Mouse (Mus musculus) kidney, embryonic 15.5 days (tissue): ENCODE measurements around the gene Scamp1. TPM values are rescaled to one million over a fixed set of nuclear protein-coding genes. Genes with fewer than 3 reads are reported as not detected.
A peak's percentile ranks its signal among the peaks of the same experiment; 100 is the strongest.

Experiments used
- ATAC-seq: fragments of 200-750 bp; cut with Nextera tagmentation; replicated peaks from 2 replicates; pipeline ENCODE4 v1.8.0; 2017; ENCODE audit warnings: moderate TSS enrichment; ENCODE audit not compliant: low FRiP score
- H3K27ac ChIP-seq: fragments of 300-500 bp; sonication (generic); 2 replicates; pipeline ENCODE4 v1.5.1; 2015; ENCODE audit warnings: mild to moderate bottlenecking, inconsistent platforms
- H3K27me3 ChIP-seq: fragments of 300-500 bp; sonication (generic); 2 replicates; pipeline ENCODE4 v1.6.1; 2015; ENCODE audit warnings: inconsistent platforms
- H3K36me3 ChIP-seq: fragments of 300-500 bp; sonication (generic); 2 replicates; pipeline ENCODE4 v1.6.1; 2015; ENCODE audit warnings: inconsistent platforms
- H3K4me1 ChIP-seq: fragments of 300-500 bp; sonication (generic); 2 replicates; pipeline ENCODE4 v1.6.1; 2015; ENCODE audit warnings: inconsistent platforms
- H3K4me2 ChIP-seq: fragments of 300-500 bp; sonication (generic); 2 replicates; pipeline ENCODE4 v1.6.1; 2015; ENCODE audit warnings: moderate library complexity, mild to moderate bottlenecking, inconsistent platforms
- H3K4me3 ChIP-seq: fragments of 300-500 bp; sonication (generic); replicated peaks from 2 replicates; pipeline ENCODE4 v1.5.1; 2015; ENCODE audit warnings: mild to moderate bottlenecking, inconsistent platforms
- H3K9ac ChIP-seq: fragments of 300-500 bp; sonication (generic); 2 replicates; pipeline ENCODE4 v1.6.1; 2015; ENCODE audit warnings: mild to moderate bottlenecking, inconsistent platforms
- H3K9me3 ChIP-seq: fragments of 300-500 bp; sonication (generic); replicated peaks from 2 replicates; pipeline ENCODE4 v1.6.1; 2016; ENCODE audit warnings: inconsistent platforms
- WGBS: fragments of 180-500 bp; shearing (Covaris S2); methylation state at CpG from one replicate; pipeline ENCODE4 v1.1.7; 2015; ENCODE audit warnings: mixed read lengths; 5-methylcytosine and 5-hydroxymethylcytosine counted together
- polyA plus RNA-seq: library from polyadenylated mRNA; unstranded; fragments of >200 nt; fragmentation: Nextera tagmentation; extraction: Ambion mirVana; gene quantifications from 2 replicates; pipeline ENCODE4 v1.2.1, GENCODE M21; 2015

Scamp1 gene
- polyA plus RNA-seq, 1 experiment from 2014 or later = 33.2 TPM

- H3K4me3 ChIP-seq = peak overlapping the region; percentile 20
- no peak overlapping the region for H3K27ac ChIP-seq
- H3K9ac ChIP-seq = 0 out of 2 replicates have a peak overlapping the region, but pooled peaks have one; percentile 7
- 40% methylated on average over 18 of the region's 18 CpGs for WGBS
- peaks cover 10% of the 10 kb centered on the region; the same call in 1 of the 2 replicates for H3K4me1 ChIP-seq
- no peaks in the 10 kb centered on the region for H3K9me3 ChIP-seq
- peak; percentile 93 for ATAC-seq
- H3K27me3 ChIP-seq = no peaks in the 10 kb centered on the region
- H3K4me2 ChIP-seq = peak overlapping the region; percentile 57
- H3K36me3 ChIP-seq = no peaks in the 10 kb centered on the region
These were observed 20.8 kb upstream of the Scamp1 start for GRCm38 (mm10) chr13:94306277-94306967.

- ATAC-seq = no peak
- 46% methylated on average over 7 of the region's 7 CpGs for WGBS
- no peak overlapping the region for H3K4me2 ChIP-seq
- no peak overlapping the region for H3K4me3 ChIP-seq
- no peaks in the 10 kb centered on the region for H3K27me3 ChIP-seq
- no peaks in the 10 kb centered on the region for H3K36me3 ChIP-seq
- no peak overlapping the region for H3K27ac ChIP-seq
- no peak overlapping the region for H3K9ac ChIP-seq
- H3K9me3 ChIP-seq = no peaks in the 10 kb centered on the region
- H3K4me1 ChIP-seq = no peaks in the 10 kb centered on the region
These were observed 15.4 kb upstream of the Scamp1 start for GRCm38 (mm10) chr13:94300946-94301538.

DNA sequence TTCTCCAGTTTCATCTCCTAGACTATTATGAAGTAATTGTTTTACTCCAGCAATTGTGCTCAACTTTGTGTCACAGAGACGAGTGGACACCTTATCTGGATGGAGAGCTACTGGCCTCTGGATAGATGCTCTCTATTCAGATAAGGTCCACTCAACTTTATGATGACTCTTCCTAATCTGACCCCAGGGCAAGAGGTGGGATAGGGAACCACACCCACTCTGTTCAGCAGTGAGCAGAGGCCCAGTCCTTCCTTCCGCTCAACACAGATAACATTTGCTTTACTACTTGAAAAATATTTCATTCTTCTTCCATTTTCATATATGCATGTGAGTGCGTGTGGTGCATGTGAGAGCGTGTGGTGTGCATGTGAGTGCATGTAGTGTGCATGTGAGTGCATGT lies 14.6 kb upstream of the Scamp1 start:
- Histone ChIP-seq H3K4me2 (no peak overlapping the region), H3K27ac (no peak overlapping the region)

DNA sequence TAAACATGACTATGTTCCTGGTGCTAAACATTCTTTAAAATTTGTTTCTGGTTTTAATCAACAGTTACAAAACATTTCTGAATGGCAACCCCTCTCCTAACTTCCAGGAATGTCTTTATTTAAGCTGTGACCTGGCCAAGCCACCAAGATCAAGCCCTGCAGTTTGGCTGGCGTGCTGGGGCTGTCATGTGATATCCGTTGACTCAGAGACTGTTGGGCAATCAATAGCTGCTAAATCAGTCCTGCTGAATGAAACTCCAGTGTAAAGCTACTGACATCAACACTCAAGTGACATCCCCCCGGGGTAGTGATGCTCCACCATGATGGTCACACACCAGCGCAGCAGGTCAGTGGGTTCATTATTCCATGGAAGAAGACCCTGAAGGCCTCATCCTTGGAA lies 12.7 kb upstream of the Scamp1 start:
- Histone ChIP-seq H3K4me1 (no peaks in the 10 kb centered on the region), H3K9ac (no peak overlapping the region), H3K27me3 (no peaks in the 10 kb centered on the region), H3K4me3 (no peak overlapping the region), H3K27ac (no peak overlapping the region), H3K36me3 (no peaks in the 10 kb centered on the region), H3K4me2 (no peak overlapping the region), H3K9me3 (no peaks in the 10 kb centered on the region)
- 75% methylated on average over 4 of the region's 4 CpGs for WGBS
- no peak for ATAC-seq

More for the DNA sequence above, 14.6 kb upstream of the Scamp1 start:
- 87% methylated on average over 4 of the region's 4 CpGs for WGBS
- H3K4me1 ChIP-seq = no peaks in the 10 kb centered on the region
- no peak overlapping the region for H3K9ac ChIP-seq
- H3K27me3 ChIP-seq = no peaks in the 10 kb centered on the region
- H3K9me3 ChIP-seq = no peaks in the 10 kb centered on the region
- ATAC-seq = no peak
- H3K36me3 ChIP-seq = no peaks in the 10 kb centered on the region
- H3K4me3 ChIP-seq = no peak overlapping the region

GRCm38 (mm10) chr13:94296371-94296770 lies 10.7 kb upstream of the Scamp1 start:
- Histone ChIP-seq H3K4me3 (no peak overlapping the region), H3K9me3 (no peaks in the 10 kb centered on the region), H3K4me1 (no peaks in the 10 kb centered on the region), H3K36me3 (no peaks in the 10 kb centered on the region), H3K9ac (no peak overlapping the region), H3K4me2 (no peak overlapping the region), H3K27me3 (no peaks in the 10 kb centered on the region), H3K27ac (no peak overlapping the region)
- no peak for ATAC-seq
- WGBS = 83% methylated on average over 11 of the region's 11 CpGs

- Histone ChIP-seq H3K27me3 (no peaks in the 10 kb centered on the region), H3K4me2 (no peak overlapping the region), H3K9me3 (no peaks in the 10 kb centered on the region), H3K27ac (no peak overlapping the region), H3K4me3 (no peak overlapping the region), H3K36me3 (no peaks in the 10 kb centered on the region), H3K9ac (no peak overlapping the region), H3K4me1 (no peaks in the 10 kb centered on the region)
- 75% methylated on average over 8 of the region's 8 CpGs for WGBS
- ATAC-seq = no peak
These were observed 10.3 kb upstream of the Scamp1 start for GRCm38 (mm10) chr13:94295922-94296321.

DNA sequence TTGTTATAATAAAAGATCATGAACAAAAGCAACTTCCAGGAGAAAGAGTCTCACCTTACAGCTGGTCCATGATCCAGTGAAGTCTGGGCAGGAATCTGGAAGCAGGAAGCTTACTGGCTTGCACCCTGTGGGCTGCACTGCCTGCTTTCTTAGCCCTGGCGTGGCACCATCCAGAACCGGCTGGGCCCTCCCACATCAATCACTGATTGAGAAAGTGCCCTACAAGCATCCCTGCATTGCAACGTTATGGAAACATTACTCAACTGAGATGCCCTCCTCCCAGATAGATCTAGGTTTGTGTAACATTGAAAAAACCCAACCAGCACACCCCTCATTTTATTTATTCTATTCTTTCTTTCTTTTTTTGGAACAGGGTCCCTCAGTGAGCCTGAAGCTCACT lies 9.2 kb upstream of the Scamp1 start:
- Histone ChIP-seq H3K27me3 (no peaks in the 10 kb centered on the region), H3K4me3 (no peak overlapping the region), H3K9ac (no peak overlapping the region), H3K27ac (no peak overlapping the region), H3K4me2 (no peak overlapping the region), H3K9me3 (no peaks in the 10 kb centered on the region), H3K36me3 (no peaks in the 10 kb centered on the region), H3K4me1 (no peaks in the 10 kb centered on the region)
- no peak for ATAC-seq
- WGBS = 41% methylated on average over 3 of the region's 3 CpGs

- Histone ChIP-seq H3K27ac (no peak overlapping the region), H3K9me3 (no peaks in the 10 kb centered on the region), H3K4me2 (no peak overlapping the region), H3K9ac (no peak overlapping the region), H3K4me1 (no peaks in the 10 kb centered on the region), H3K4me3 (no peak overlapping the region), H3K36me3 (no peaks in the 10 kb centered on the region), H3K27me3 (no peaks in the 10 kb centered on the region)
- ATAC-seq = no peak
- 78% methylated on average over 10 of the region's 10 CpGs for WGBS
These were observed 8.3 kb upstream of the Scamp1 start for GRCm38 (mm10) chr13:94293911-94294310.

DNA sequence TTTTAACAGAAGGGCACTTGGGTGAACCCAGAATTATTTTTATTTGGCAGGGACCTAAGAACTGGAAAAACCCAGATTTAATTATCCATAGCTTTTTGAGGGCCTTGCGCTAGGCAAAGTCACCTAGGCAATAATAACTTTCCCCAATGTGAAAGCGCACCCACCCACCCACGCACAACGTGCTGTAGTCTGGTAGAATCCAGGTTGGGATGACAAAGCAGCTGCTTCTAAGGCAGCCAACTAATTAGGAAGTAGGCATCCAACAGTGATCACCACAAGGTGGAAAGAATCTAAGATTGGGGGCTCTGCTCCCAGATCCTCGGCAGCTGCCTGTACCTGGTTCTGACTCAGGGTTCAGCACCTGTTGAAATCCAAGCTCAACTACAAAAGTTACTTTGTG lies 538 bp upstream of the Scamp1 start:
- no peak overlapping the region; the same call in 1 of the 2 replicates for H3K9ac ChIP-seq
- H3K4me3 ChIP-seq = peak overlapping the region; percentile 76
- 47% methylated on average over 5 of the region's 5 CpGs for WGBS
- H3K27ac ChIP-seq = no peak overlapping the region
- no peak for ATAC-seq
- no peaks in the 10 kb centered on the region for H3K36me3 ChIP-seq
- H3K4me2 ChIP-seq = peak overlapping the region; percentile 84
- peaks cover 9% of the 10 kb centered on the region; the same call in 1 of the 2 replicates for H3K4me1 ChIP-seq
- no peaks in the 10 kb centered on the region for H3K27me3 ChIP-seq
- no peaks in the 10 kb centered on the region for H3K9me3 ChIP-seq

DNA sequence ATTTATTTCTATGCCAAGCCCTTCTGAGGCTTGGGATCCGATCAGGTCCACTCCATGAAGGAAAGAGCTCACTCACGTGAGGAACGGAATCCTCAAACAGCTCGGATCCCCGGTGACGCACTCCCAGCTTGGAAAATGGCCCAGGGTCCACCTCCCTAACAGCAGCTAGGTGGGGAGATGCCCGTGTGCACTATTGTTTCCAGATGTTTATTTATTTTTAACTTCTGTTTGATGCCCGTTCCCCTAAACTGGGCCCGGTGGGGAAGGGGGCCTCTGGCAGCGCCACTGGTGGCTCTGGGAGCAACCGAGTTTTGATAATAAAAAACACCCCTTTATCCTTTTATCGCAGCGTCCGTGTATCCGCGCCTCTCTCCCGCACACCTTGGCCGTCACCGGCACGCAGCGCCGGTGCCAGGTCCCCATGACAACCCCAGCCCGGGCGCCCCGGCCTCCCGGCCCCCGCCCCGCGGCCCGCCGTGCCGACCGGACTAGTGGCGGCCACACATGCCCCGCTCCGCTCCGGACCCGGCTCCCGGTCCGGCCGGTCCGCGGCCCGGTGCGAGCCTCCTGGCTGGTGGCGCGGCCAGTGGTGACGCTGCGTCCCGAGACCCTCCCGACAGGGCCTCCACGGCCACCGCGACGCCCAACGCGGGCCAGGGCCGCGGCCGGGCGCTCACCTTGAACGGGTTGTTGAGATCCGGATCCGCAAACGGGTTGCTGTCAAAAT lies 951 bp downstream of the Scamp1 start:
- ATAC-seq = peak; percentile 81
- Histone ChIP-seq H3K36me3 (no peaks in the 10 kb centered on the region), H3K9ac (peak overlapping the region; percentile 81), H3K4me2 (peak overlapping the region; percentile 84), H3K27me3 (no peaks in the 10 kb centered on the region), H3K4me1 (peaks cover 12% of the 10 kb centered on the region; the same call in 1 of the 2 replicates), H3K27ac (peak overlapping the region; percentile 86), H3K4me3 (peak overlapping the region; percentile 76), H3K9me3 (no peaks in the 10 kb centered on the region)
- under 1% methylated on average over 65 of the region's 65 CpGs for WGBS

- H3K27me3 ChIP-seq = no peaks in the 10 kb centered on the region
- no peak overlapping the region for H3K4me3 ChIP-seq
- no peaks in the 10 kb centered on the region for H3K36me3 ChIP-seq
- no peak overlapping the region for H3K9ac ChIP-seq
- H3K4me1 ChIP-seq = peaks cover 11% of the 10 kb centered on the region; the same call in 1 of the 2 replicates
- H3K4me2 ChIP-seq = no peak overlapping the region
- WGBS = 54% methylated on average over 5 of the region's 5 CpGs
- H3K27ac ChIP-seq = no peak overlapping the region
- ATAC-seq = no peak
- no peaks in the 10 kb centered on the region for H3K9me3 ChIP-seq
These were observed 6.2 kb downstream of the Scamp1 start for GRCm38 (mm10) chr13:94279420-94279819.

DNA sequence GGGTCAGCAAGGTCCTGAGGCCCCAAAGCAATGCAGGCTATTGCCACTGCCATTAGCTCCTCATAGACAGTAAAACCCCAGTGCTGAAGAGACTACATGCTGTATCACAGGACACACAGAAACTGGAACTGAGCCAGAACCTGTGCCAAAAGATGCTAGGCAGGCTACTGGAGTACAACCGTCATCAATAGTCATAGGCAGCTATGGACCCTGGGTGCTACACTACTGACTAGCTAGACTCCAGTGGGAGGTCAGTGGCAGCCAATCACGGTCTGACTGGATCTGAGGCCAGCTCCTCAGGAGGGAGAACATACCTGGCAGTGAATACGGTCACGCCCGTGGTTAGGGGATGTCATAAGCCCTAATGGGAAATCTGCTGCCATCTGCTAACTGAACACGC lies 14.4 kb downstream of the Scamp1 start:
- Histone ChIP-seq H3K4me1 (peaks cover 7% of the 10 kb centered on the region), H3K9me3 (no peaks in the 10 kb centered on the region), H3K4me2 (no peak overlapping the region), H3K9ac (no peak overlapping the region), H3K4me3 (no peak overlapping the region), H3K27me3 (no peaks in the 10 kb centered on the region), H3K27ac (no peak overlapping the region), H3K36me3 (no peaks in the 10 kb centered on the region)
- 93% methylated on average over 6 of the region's 6 CpGs for WGBS
- no peak for ATAC-seq
